ENCODE assay signal across 16 mouse cellular contexts in the genomic region with DNA sequence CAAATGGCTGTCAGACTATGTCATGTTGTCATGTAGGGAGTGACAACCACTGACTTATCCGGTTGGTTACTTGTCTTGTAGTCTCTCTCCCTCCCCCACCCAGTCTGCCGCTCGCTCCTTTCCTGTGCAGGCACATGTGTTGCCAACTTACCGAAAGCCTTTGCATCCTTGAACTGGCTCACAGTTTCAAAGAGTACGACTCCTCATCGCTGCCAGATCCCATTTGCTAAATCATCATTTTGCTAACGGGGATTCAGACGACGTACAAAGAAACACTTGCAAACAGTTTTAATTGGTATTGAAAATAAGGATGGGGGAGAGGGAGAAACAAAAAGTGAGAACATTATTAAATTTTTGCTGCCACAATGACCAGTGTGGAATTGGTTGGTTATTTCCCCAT.
"Had no signal": no experiment of that assay in that cellular context is flagged by ENCODE, and none has a peak within 500 bp of the region (broad histone marks: within the 10 kb centered on the region; RNA-seq: fewer than 3 reads in every experiment).

No protein-coding gene starts in this region.

- H3K36me3 ChIP-seq: liver, embryonic 13.5 days; midbrain, embryonic 12.5 days; stomach, embryonic 15.5 days had no signal

- H3K27me3 ChIP-seq: liver, embryonic 13.5 days; midbrain, embryonic 12.5 days; stomach, embryonic 15.5 days had no signal

- H3K4me2 ChIP-seq: liver, embryonic 13.5 days; midbrain, embryonic 12.5 days; stomach, embryonic 15.5 days had no signal

- H3K27ac ChIP-seq: layer of hippocampus, adult 2 months; liver, embryonic 13.5 days; midbrain, embryonic 12.5 days; stomach, embryonic 15.5 days had no signal

- H3K9ac ChIP-seq: liver, embryonic 13.5 days; midbrain, embryonic 12.5 days; stomach, embryonic 15.5 days had no signal

- H3K4me1 ChIP-seq: liver, embryonic 13.5 days; midbrain, embryonic 12.5 days had no signal

- DNase-seq: kidney, adult 18-20 months; kidney, adult 9 months; kidney, postnatal 25 days; layer of hippocampus, adult 9-11 months; liver, embryonic 13.5 days; lung, adult 2 months; lung, postnatal 14 days; lung, postnatal 4 days; right cerebral cortex, postnatal 25 days; spleen, adult 18-20 months; thymus, postnatal 25 days had no signal

- ATAC-seq: midbrain, embryonic 16.5 days had no signal

- H3K9me3 ChIP-seq: liver, embryonic 13.5 days; midbrain, embryonic 12.5 days; stomach, embryonic 15.5 days had no signal

- H3K4me3 ChIP-seq: layer of hippocampus, adult 2 months; liver, embryonic 13.5 days; midbrain, embryonic 12.5 days; myocyte; stomach, embryonic 15.5 days had no signal
